ENCODE assay signal across 8 mouse cellular contexts in the genomic region with DNA sequence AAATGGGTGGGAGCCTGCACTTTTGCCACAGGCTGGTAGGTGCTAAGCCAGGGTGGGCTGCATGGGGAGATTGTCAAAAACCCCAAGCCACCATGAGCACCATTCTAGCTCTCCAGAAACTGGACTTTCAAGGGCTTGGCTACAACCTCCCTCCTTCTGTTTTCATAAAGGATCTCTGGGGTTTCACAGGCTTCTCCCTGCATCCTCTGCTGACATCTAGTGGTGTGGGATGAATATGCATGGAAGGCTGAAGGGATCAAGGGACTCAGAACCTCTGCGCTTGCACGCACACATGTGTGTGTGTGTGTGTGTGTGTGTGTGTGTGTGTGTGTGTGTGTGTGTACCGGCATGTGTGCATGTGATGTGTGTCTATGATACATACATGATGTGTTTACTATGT. TPM values are rescaled to one million over a fixed set of nuclear protein-coding genes. Genes with fewer than 3 reads are reported as not detected.
DNase-seq lines count a peak whose midpoint lies in the region; ATAC-seq lines count a peak whose summit lies in the region.
"Not testable (repeated sequence)": the region's sequence is repeated elsewhere in the genome, so short reads cannot be mapped to it uniquely, and the experiment has no call there.

No protein-coding gene starts in this region.

- not testable (repeated sequence) for H3K4me1 ChIP-seq in hindbrain, embryonic 13.5 days (replicated peaks); neural tube, embryonic 14.5 days (ENCODE audit: control insufficient read depth, insufficient read depth, low read length)

- H3K27me3 ChIP-seq in hindbrain, embryonic 13.5 days; neural tube, embryonic 14.5 days (ENCODE audit: control insufficient read depth, insufficient read depth, low read length): not testable (repeated sequence)

- not testable (repeated sequence) for H3K4me3 ChIP-seq in hindbrain, embryonic 13.5 days; neural tube, embryonic 14.5 days (ENCODE audit: low read depth, low read length)

- WGBS in hindbrain, embryonic 13.5 days: 51% methylated on average over 3 of the region's 3 CpGs
- WGBS in neural tube, embryonic 14.5 days: 35% methylated on average over 3 of the region's 3 CpGs

- not testable (repeated sequence) for H3K4me2 ChIP-seq in hindbrain, embryonic 13.5 days; neural tube, embryonic 14.5 days (ENCODE audit: low read depth, low read length)

- not testable (repeated sequence) for H3K9me3 ChIP-seq in hindbrain, embryonic 13.5 days; neural tube, embryonic 14.5 days (ENCODE audit: control insufficient read depth, low read length)

- ATAC-seq in frontal cortex, adult (ENCODE audit: low TSS enrichment): peak; percentile 85
- peak; percentile 60 for ATAC-seq in hindbrain, embryonic 13.5 days (ENCODE audit: low FRiP score)
- peak; percentile 54; the same call in 1 of the 2 replicates for ATAC-seq in neural tube, embryonic 14.5 days (ENCODE audit: low read depth)

- H3K27ac ChIP-seq in hindbrain, embryonic 13.5 days; neural tube, embryonic 14.5 days (ENCODE audit: low read depth, low read length): not testable (repeated sequence)

- DNase-seq in T-cell, adult 2 months (ENCODE audit: low spot score): peak; percentile 53
- DNase-seq in cerebellum, postnatal 10 days: peak; percentile 78 to 80
- peak; percentile 50 for DNase-seq in layer of hippocampus, adult 11-12 months (ENCODE audit: low spot score)
- peak; percentile 71 for DNase-seq in lung, postnatal 10 days
- peak; percentile 39 for DNase-seq in urinary bladder, postnatal 14 days (ENCODE audit: low spot score)

- H3K9ac ChIP-seq in hindbrain, embryonic 13.5 days; neural tube, embryonic 14.5 days (replicated peaks; ENCODE audit: low read depth, low read length): not testable (repeated sequence)

- not testable (repeated sequence) for H3K36me3 ChIP-seq in hindbrain, embryonic 13.5 days; neural tube, embryonic 14.5 days (ENCODE audit: control insufficient read depth, insufficient read depth, low read length)

RNA-seq across cellular contexts. Expression of gene Gm1604a, which starts 49.1 kb away (rescaled TPM):
- polyA plus RNA-seq in hindbrain, embryonic 13.5 days (2015; fragmentation: Nextera tagmentation; extraction: Ambion mirVana): not detected in 2 replicates
- polyA plus RNA-seq in neural tube, embryonic 14.5 days (2014; fragmentation: Nextera tagmentation; extraction: Ambion mirVana): not detected in 2 replicates
